Mouse (Mus musculus): ENCODE results near the gene Atg7.
"Not testable (repeated sequence)": the region's sequence is repeated elsewhere in the genome, so short reads cannot be mapped to it uniquely, and the experiment has no call there.

Gene Atg7

GRCm38 (mm10) chr6:114642601-114643528 is at the start of gene Atg7:
Gene Atg7, plus strand, starts transcription at chr6:114643097.
- peak; percentile 96 for DNase-seq (ENCODE audit: low read depth, low spot score)

DNA sequence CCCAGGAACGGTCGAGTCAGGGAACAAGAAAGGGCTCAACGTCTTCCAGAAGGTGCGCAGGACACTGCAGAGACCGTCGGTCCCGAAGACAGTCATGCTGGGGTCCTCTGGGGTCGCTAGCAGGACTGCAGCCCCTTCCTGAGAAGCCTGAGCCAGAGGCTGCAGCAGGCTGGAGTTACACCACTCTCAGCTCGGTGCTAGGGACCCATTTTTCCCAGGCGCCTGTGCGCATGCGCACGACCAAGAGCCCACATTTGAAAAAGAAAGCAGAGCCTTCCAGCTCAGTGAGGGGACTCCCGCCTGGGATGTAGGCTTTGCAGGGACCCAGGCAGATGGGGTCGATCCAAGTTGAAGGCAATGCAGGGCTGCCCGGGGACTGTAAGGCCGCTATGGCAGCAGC is 28.8 kb upstream of the Atg7 start:
- DNase-seq (ENCODE audit: low read depth, low spot score) = not testable (repeated sequence)

GRCm38 (mm10) chr6:114633886-114634285 is 9.0 kb upstream of the Atg7 start:
- DNase-seq (ENCODE audit: low read depth, low spot score) = not testable (repeated sequence)

- DNase-seq (ENCODE audit: low read depth, low spot score) = no peak
Observed at GRCm38 (mm10) chr6:114643716-114644115, 819 bp downstream of the Atg7 start.

- DNase-seq (ENCODE audit: low read depth, low spot score) = no peak
Observed at GRCm38 (mm10) chr6:114644531-114644930, 1.6 kb downstream of the Atg7 start.

GRCm38 (mm10) chr6:114646201-114646600 is 3.3 kb downstream of the Atg7 start:
- DNase-seq (ENCODE audit: low read depth, low spot score) = no peak

GRCm38 (mm10) chr6:114647011-114647410 is 4.1 kb downstream of the Atg7 start:
- DNase-seq (ENCODE audit: low read depth, low spot score) = no peak

DNA sequence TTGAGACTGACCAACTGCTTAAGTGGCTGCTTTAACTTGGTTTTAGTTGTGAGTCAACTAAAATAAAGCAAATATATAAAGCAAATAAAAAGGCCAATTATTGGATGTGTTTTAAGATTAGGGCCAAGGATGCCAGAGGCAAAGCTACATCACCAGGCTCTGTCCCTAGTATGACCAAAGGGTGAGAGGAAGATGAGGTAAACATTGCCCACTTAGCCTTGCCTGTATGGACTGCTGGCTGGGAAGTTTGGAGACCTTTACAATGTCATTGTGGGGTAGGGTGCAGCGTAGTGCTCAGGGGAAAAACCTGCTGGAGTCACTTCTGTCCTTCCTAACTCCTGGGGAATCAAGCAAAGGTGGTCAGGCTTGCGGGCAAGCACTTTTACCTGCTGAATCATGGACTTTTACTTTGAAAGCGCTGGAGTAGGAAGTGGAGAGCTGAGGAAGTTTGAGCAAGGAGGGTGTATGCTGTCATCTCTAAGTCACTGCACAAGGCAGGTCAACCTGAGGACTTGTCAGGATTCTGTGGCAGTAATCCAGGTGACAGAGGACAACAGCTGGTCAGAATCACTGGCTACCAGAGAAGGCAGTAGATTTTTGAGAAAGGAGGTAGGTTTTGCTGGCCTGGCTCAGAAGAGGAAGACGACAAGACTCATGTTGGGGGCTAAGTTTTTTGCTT is 5.6 kb downstream of the Atg7 start:
- DNase-seq (ENCODE audit: low read depth, low spot score) = no peak

- DNase-seq (ENCODE audit: low read depth, low spot score) = peak; percentile 28
Observed at GRCm38 (mm10) chr6:114652209-114652608, 9.3 kb downstream of the Atg7 start.

GRCm38 (mm10) chr6:114656826-114657600 is 14.1 kb downstream of the Atg7 start:
- DNase-seq (ENCODE audit: low read depth, low spot score) = no peak

GRCm38 (mm10) chr6:114657807-114658206 is 14.9 kb downstream of the Atg7 start:
- DNase-seq (ENCODE audit: low read depth, low spot score) = no peak

DNA sequence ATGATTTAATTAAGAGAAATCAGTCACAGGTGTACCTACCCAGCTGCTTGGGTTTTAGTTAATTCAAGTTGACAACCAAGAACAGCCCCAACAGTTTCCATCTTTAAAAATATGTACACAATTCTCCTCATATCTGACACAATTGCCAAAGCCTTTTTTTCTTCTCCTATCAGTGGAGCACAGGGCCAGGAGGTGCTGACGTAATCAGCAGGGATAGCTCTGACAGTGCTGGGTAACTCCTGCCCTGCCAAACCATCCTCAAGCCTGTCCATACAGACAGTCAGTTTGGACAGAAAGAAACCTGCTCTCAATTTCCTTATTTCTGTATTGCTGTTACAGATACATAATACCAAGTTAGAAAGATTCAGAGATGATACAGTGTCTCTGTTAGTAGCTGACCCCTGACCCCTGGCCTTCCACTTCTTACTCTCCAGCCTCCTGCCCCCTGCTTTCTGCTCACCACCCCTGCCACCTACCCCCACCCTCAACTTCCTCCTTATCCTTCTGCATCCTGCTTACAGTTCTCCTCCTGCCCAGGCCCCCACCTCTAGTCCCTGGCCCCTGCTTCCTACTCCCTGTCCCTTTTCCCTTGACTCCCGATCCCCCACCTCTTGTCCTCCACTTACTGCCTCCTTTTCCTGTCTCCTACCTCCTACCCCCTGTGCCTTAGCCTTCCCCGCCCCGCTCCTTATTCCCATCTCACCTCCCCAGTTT is 16.5 kb downstream of the Atg7 start:
- no peak for DNase-seq (ENCODE audit: low read depth, low spot score)

DNA sequence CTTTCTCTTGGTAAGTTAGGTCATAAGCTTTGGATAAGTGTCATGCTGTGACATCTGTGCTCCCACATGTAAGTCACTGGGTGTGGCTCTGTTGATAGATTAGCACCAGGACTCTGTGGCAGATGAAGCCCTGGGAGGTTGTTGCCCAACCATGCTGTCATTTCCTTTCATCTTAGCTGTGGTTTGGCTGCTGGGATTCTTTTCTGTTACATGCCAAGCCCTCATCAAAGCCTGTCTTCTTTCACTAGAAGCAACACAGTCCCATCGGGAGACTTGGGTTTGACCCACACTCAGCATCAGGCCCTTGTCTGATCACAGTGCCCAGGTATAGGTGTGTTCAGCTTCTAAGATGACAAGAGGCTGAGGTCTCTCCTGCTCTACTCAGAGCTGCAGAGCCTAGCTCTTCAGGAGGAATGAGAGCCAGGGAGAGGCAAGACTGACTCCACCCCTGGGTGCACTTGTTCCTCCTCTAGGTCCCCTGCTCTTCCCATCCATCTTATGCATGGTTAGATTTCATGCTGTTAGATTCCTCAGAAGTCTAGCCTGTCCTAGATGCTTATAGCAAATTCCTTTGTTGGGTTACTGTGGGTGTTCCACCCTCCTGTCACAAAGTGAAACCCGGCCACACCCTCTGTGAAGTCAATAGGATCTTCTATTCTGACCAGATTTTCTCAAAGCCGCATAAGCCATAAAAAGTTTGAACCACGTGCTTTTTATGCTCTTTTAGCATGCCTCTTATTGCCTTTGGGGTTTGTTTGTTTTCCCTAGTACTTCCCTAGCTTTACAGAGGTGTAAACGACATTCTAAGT is 17.3 kb downstream of the Atg7 start:
- no peak for DNase-seq (ENCODE audit: low read depth, low spot score)

GRCm38 (mm10) chr6:114663707-114664106 is 20.8 kb downstream of the Atg7 start:
- peak; percentile 31 for DNase-seq (ENCODE audit: low read depth, low spot score)

GRCm38 (mm10) chr6:114664716-114665115 is 21.8 kb downstream of the Atg7 start:
- DNase-seq (ENCODE audit: low read depth, low spot score) = no peak

DNA sequence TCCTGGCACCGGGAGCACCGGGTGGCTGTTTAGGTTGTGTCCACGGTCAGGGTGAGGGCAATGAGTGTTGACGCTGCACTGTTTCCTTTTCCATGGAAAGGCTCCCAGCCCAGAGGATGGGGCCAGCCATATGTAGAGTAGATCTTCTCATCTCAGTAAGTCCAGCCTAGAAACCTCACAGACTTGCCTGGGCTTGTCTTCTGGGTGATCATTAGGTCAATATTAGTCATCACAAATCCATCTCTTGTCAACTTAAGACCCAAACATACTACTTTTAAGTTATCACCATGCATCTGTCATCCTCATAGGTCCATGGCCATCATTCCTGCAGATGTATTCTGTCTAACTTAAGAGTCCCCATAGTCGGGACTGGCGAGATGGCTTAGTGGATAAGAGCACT is 24.6 kb downstream of the Atg7 start:
- no peak for DNase-seq (ENCODE audit: low read depth, low spot score)

DNA sequence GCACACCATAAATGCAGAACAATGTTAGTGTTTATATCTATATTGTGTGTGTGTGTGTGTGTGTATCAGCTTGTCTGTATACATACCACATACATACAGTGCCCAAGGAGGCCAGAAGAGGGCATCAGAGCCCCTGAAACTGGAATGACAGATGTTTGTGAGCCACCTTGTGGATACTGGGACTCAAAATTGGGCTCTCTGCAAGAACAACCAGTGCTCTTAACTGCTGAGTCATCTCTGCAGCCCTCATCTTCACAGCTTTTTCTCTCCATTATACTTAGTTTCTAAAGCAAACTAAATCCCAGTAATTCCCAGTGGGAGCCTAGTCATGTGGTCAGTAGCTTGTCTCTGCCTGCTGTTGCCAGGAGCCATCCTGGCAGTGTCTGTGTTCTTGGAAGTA is 31.9 kb downstream of the Atg7 start:
- no peak for DNase-seq (ENCODE audit: low read depth, low spot score)

DNA sequence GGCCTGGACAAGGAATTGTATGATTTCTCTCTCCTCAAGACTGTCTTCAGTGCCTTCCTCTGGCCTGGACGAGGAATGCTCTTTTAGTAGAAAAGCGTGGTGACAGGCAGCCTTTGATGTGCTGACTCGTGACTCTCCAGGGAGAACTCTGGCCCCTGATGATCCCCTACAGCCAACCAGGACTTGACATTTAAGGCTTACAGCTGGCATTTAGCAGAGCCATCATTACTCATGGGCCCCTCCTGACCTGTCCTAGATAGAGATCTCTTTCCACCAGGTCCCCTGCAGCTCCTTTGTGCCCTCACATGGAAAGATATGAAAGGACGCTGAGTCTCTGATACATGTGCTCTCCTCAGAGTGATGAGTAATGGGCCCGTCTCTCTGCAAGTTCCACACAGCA is 33.2 kb downstream of the Atg7 start:
- no peak for DNase-seq (ENCODE audit: low read depth, low spot score)

GRCm38 (mm10) chr6:114682092-114682711 is 39.3 kb downstream of the Atg7 start:
- DNase-seq (ENCODE audit: low read depth, low spot score) = no peak

DNA sequence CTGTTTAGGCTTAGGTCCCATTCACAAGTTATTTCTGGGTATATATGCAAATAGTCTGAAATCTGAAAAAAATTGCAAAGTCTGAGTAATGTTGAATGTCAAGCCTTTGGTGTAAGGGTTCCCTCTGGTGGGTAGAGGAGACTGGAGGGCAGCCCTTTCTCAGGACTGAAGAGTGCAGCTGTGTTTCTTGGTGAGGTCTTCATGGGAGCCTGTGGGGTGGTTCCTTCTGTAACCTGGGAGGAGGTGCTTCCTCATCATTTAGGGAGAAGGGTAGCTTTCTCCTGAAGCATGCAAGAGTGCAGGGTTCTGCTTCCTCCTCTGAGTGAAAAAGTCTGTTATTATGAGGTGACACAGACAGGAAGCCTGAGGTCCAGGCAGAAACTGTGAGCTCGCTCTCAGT is 40.8 kb downstream of the Atg7 start:
- DNase-seq (ENCODE audit: low read depth, low spot score) = no peak
